Mouse (Mus musculus): ENCODE measurements around the gene Tgm1.

The Tgm1 gene

DNA sequence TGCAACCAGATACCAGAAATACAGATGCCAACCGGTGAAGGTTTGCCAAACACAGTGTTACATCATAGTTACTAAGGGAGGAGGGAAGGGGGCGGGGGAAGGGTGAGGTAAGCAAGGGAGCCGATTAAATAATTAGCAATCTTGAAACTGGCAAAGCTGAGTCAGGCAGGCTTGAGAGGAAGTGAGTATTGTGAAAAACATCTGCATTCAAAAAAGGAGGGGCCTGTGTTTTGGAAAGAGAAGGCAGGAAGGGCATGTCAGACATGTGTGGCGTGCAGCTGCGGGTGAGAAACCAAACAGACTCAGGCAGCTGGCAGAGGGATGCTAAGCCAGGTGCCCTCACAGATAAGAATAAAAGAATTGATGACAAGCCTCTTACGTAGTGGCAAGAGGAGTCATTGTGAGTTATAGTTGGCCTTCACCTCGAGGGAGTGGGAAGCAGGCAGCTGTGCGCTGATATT lies 10.7 kb upstream of the Tgm1 start:
- DNase-seq (ENCODE audit: low spot score in 2 of 2): no peak

DNA sequence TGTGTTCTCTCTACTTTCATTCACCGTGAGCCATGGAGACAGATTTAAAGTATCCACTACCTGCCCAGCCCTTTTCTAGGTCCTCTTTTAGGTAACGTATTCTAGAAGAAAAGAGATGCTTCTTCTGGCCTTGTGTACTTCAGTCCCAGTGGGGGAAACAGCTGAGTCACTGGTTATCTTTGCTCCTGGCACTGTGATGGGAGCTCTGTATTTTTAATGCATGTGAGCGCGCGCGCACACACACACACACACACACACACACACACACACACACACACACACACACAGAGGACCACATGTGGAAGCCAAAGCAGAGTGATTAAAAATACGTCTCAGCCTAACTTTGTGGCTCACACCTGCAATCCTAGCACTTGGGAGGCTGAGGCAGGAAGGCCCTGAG lies 9.7 kb upstream of the Tgm1 start:
- DNase-seq (ENCODE audit: low spot score in 2 of 2): no peak

DNA sequence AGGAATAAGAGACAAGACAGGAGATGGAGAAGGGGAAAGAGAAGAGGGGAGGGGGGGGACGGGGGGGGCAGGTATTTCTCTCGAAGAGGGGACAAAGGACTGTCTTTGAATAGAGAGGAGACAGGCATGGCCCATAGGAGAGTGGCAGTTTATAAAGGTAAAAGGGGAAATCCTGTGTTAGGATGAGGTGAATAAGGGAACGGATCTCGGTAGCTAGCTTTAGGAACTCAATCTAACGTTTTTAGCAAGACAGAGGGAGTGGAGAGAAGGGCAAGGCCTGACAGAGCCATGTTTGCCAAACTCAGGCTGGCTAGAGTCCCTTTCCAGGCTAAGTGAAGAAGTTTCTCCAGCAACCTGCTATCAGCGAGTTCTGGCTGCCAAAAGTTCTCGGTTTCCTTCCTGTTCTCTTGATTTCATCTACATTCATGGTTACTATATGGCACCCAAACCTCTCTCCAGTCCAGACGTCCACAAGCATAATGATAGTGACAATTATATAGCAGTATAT lies 8.8 kb upstream of the Tgm1 start:
- no peak for DNase-seq (ENCODE audit: low spot score in 2 of 2)

DNA sequence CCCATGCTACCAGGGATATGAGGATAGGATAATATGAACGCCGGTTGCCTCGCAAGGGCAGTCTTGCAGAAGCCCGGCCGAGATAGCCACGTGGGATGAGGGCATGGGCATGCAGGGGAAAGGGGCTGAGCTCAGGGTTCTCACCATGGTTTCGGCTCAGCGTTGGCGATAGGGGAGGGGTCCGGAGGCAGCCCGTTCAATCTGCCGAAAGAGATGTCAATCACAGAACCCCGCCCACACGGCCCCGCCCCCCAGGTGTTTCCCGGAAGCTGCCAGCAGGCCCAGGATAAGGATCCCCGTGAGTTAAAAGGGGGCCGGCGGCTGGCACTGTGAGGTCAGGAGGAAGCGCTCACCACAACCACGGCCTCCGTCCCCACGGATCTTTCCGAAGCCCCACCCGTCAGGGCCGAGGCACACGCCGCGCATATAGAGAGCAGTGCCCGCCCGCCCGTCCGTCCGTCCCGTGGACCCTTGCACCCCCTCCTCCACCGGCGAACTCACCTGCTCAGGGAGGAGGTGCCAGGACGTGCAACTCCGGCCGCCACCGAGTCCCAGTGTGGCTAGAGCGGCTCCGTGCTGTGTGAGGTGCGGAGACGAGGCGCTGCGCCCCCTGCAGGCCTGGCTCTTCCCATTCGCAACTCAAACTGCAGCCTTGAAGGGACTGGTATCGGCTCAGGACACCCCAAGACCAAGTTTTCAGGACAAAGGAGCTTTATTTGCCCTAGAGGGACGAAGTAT lies 8.1 kb upstream of the Tgm1 start, which contains the start of gene Rabggta:
Gene Rabggta (minus strand): TSS at position 564 of the 738 bp plus-strand sequence.
- DNase-seq (ENCODE audit: low spot score in 2 of 2): peak; percentile 96

DNA sequence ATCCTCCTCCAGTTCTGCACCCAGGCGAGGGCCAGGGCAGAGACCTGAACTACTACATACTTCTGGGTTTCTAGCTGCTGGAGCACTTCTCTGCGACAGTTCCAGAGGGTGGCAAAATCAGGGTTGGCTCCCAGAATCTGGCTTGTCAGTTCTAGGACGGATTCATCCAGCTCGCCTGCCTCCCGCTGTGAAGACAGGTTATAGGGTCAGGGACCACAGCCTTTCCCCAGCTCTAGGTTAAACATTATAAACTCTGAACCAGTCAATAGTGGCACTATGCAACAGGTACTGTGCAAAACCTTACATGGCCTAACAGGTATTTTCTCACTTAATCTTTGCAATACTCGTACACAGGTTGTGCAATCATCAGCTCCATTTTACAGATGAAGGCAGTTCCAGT lies 7.3 kb upstream of the Tgm1 start:
- no peak for DNase-seq (ENCODE audit: low spot score in 2 of 2)

DNA sequence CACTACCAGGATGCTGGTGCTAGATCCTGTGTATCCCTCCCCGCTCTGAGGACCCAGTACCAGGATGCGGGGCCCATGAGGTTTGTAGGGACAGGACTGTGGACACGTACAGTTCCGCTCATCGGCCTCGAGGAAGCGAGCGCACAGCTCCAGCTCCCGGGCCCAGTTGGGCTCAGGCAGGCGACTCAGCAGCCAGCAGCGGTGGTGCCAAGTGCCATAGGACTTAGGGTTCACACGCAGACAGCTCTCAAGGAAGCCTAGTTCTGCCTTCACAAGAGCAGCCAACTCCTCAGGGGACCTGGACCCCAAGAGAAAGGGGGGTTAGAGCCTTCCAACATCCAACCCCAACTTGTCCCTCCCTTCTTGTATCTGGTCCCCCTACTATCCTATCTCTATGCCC lies 6.9 kb upstream of the Tgm1 start:
- DNase-seq (ENCODE audit: low spot score in 2 of 2): no peak

DNA sequence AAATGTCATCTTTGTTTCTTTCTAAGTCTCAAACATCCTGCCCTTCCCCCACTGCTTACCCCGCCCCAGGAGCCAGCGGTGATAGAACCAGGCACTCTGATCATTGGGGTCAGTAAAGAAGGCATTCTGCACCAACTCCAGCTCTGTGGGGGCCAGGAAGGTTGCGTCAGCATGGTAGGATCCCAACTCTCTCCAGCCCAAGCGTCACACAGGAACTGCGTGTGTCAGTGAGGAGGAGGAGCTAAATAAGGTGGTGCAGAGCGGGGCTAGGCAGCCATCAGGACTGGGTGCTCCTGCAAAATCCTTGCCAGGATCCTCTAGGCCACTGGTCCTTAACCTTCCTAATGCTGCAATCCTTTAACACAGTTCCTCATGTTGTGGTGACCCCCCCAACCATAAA lies 6.0 kb upstream of the Tgm1 start:
- DNase-seq (ENCODE audit: low spot score in 2 of 2): no peak

DNA sequence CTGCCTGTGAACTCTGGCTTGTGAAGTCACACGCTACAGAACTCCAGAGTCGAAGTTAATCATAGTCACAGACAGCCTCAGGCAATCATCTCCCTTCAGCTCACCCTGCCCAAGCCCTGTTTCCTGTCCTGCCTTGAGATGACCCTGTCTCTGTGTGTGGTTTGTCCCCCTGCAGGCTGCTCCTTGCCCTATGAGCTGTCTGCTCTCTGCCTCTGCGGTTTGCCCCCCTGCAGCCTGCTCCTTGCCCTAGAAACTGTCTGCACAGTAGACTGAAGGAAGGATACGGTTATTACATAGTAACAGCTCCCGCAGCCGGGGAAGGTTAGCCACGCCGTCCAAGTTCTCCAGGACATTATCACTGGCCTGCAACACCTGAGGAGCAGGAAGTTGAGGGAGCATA lies 3.2 kb upstream of the Tgm1 start:
- no peak for DNase-seq (ENCODE audit: low spot score in 2 of 2)

DNA sequence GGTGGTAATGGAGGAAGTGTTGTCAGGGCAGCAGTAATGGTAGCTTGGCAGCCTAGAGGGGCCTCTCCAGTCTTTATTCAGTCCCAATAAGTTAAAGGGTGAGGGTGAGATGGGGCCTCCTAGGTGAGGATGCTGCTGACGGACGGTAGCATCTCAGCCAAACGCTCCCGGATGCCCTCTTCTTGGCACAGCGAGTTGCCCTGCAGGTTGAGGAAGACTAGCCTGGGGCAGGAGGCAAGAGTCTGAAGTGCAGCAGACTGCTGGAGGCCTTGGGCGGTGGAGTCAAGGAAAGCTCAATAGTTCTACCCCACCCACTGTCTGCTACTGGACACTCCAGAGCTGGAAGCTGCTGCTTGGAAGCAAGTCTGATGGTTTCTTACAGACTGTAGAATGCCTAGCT lies 2.5 kb upstream of the Tgm1 start:
- DNase-seq (ENCODE audit: low spot score in 2 of 2): no peak

DNA sequence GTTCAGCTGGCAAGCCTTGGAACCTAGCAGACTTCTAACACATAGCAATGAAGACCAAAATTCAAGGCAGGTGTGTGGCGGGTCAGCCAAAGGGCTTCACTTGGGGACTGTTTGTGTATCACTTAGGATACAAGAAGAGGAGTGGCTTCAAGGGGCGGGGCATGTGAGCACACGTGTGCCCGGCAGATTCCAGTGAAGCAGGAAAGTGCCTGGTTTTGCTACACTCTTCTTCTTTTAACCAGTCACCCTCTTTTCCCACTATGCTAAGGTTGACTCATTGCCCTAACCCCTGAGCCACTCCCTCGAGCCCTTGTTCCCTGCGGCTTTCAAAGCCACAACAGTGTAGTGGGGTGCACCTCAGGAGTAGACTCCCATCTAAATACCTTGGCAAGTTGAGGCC lies 1.2 kb upstream of the Tgm1 start:
- DNase-seq (ENCODE audit: low spot score in 2 of 2): no peak

DNA sequence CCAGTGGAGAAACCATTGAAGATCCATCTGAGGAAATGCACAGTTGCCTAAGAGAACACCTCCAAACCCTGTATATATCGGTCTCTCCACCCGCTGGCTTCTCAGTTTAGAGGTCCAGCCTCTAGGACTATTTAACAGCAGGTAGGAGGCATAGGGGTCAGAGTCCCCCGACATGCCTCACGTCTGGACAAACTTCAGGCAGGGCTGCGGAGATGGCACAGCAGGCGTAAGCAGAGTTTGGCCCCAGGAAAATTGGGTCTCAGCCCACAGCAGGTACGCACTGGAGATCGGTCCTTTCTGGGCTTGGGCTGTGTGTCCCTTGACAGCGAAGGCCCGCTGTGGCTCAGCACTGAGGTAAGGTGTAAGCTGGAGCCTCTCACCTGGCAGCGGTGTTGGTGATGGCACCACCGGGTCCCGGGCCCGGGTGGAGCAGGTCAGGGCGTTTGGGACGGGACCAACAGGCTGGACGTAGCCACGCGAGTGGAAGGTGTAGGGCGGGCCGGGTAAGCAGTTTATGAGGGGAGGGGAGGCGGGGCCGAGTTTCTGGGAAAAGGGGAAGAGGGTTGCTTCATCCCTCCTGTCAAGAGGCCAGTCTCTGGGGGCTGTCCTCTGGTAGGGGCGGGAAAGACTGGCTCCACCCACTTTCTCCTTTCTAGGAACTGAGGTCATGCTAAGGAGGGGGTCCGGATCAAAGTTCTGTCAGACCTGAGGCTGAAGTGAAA lies 558 bp downstream of the Tgm1 start:
- DNase-seq (ENCODE audit: low spot score in 2 of 2): no peak

DNA sequence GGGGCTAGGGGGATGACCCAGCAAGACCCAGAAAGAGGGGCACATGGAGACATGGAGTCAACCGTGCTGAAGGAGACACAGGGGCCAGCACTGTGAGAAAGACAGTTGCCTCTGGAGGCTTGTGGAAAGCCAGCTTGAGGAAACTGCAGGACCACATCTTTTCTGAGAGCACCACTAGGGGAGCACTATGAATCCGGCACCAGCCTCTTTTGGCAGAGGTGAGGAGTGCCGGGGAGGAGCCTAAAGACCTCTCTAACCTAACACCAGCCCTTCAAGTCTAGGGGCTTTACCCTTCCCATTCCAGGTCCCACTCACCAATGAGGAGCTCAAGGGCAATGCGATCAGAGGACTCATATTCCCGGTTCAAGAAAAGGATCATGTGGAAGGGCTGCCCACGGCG lies 1.9 kb downstream of the Tgm1 start:
- no peak for DNase-seq (ENCODE audit: low spot score in 2 of 2)

DNA sequence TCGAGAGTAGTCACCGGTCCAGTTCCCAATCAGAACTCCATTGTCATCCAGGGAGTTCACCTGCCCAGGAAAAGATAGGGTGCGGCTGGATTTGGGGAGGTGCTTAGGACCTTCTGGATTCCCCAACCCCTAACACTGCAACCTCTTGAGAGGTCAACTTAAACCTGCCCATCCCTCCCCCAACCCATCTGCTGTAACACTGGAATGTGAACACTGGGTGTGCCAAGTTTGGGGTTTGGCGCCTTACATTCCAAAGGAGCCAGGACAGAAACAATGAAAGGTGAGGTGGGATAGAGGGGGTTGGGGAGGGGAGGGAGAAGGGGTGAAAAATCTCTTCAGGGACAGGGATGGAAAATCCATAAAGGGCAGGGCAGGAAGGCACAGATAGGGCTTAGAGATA lies 4.2 kb downstream of the Tgm1 start:
- DNase-seq (ENCODE audit: low spot score in 2 of 2): no peak

DNA sequence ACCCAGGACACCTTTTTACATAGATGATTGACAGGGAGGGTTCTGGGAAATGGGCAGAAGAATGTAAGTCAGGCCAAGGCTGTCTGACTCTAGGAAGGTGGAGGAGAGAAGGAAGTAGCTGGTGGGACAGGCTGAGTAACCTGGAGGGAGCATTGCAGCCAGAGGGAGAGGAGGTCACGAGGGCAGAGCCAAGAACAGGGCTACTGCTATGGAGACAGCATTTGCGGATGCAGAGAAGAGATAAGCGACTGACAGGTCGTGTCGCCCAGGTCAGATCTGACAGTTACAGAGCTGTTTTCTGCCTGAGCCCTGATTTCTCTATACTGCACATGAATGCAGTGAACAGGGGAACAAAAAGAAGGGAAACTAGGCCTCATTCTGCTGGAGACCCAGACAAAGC lies 6.3 kb downstream of the Tgm1 start:
- no peak for DNase-seq (ENCODE audit: low spot score in 2 of 2)

DNA sequence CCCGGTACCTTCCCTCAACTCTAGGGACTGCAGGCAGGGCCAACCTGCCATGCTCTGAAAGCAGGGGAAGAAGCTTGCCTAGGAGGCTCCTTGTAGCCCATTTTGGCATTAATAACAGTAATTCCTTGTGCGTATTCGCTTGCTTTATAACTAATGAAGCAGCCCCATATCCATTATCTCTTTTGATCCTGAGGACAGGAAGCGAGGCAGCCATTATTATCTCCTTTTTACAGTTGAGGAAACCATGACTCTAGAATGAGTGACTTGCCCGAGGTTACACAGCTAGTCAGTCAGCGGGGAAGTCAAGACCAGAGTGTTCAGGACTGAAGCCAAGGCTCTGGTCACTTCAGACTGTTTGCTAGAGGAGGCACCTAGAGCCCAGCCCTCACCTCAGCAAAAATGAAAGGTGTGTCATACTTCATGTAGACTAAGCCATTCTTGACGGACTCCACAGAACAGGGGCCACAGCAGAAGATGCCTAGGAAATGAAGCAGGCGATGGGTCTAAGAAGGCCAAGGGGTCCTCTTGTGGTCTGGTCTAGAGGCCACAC lies 7.6 kb downstream of the Tgm1 start:
- DNase-seq (ENCODE audit: low spot score in 2 of 2): no peak

DNA sequence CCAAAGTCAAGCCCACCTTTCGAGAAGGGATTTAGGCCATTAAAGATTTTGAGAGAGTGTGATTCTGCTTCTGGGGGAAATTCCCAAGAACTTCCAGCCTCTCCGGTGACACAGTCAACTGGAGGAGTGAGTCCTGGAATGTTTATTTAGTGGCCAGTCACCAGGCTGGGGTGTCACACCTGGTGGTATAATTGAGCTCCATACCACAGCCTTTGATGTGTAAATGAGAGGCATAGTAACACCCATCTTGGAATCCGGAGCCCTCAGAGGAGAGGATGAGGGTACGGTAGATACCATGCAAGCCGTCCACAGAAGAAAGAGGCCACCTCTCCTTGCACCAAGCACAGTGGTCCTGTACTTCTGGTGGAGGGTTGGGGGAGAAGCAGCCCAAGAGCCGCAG lies 11.0 kb downstream of the Tgm1 start:
- DNase-seq (ENCODE audit: low spot score in 2 of 2): no peak

DNA sequence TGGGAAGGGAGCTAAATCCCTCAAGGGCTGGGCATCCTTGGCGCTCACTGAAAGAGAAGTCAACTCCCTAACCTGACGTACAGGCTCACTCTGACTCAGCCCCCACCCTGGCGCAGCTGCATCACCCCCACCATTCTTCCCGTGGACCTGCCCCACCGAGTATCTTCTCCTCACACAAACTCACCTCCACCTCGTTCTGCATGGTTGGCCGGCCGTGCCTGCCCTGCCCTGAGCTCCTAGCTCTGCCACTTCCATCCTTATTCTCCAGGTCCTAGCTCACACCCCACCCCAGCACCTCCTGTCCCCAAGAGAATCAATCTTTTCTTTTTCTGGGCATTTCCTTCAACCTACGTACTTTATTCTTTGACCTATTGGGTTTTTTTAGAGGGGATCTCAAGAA lies 12.6 kb downstream of the Tgm1 start:
- no peak for DNase-seq (ENCODE audit: low spot score in 2 of 2)

DNA sequence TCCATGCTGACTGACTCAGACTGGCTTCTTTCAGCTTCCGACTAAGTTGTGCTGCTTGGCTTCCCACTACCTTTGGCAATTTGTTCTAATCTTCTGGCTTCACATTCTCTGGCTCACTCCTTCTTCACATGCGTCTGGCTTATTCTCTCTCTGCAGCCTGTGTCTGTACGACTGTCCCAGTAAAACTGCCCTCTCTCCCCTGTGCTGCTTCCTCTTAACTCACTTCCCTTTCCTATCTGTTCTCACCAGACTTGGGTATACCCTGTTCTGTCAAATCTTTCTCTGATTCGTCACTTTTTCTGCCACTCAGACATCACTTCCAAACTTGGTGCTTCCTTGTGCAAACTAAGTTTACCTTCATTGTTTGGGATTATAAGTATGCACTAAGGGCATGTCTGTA lies 16.5 kb downstream of the Tgm1 start:
- no peak for DNase-seq (ENCODE audit: low spot score in 2 of 2)

DNA sequence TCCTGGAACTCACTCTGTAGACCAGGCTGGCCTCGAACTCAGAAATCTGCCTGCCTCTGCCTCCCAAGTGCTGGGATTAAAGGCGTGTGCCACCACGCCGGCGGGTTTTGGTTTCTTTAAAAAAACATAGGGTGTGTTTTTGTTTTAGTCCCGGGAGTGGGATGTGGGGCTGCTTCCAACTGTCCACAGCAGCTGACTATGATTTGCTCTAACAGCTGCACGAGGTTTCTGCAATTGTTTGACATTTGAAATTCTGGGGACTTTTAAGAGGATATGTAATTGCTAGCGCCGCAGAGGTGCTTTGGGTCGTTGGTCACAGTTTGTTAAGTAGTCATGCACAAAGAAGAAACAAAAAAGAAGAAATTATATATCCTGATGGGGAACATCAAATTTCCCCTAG lies 24.3 kb downstream of the Tgm1 start:
- DNase-seq (ENCODE audit: low spot score in 2 of 2): no peak

DNA sequence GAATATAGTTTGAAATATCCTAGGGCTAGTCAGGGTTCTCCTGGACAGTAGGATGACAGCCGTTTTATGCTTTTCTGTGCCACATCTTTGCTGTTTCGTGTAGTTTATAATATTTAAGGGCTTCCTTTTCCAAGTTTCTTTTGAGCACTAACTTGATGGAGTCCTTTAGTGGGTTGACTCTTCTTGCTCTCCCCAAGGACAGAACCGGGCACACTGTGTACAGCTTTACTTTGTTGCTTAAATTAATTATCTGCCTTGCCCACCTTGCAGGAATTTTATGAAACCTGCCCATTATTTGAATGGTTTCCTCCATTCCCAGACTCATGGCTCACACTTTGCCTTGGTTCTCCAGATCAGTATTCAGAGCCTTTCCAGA lies 31.6 kb downstream of the Tgm1 start:
- DNase-seq (ENCODE audit: low spot score in 2 of 2): no peak

DNA sequence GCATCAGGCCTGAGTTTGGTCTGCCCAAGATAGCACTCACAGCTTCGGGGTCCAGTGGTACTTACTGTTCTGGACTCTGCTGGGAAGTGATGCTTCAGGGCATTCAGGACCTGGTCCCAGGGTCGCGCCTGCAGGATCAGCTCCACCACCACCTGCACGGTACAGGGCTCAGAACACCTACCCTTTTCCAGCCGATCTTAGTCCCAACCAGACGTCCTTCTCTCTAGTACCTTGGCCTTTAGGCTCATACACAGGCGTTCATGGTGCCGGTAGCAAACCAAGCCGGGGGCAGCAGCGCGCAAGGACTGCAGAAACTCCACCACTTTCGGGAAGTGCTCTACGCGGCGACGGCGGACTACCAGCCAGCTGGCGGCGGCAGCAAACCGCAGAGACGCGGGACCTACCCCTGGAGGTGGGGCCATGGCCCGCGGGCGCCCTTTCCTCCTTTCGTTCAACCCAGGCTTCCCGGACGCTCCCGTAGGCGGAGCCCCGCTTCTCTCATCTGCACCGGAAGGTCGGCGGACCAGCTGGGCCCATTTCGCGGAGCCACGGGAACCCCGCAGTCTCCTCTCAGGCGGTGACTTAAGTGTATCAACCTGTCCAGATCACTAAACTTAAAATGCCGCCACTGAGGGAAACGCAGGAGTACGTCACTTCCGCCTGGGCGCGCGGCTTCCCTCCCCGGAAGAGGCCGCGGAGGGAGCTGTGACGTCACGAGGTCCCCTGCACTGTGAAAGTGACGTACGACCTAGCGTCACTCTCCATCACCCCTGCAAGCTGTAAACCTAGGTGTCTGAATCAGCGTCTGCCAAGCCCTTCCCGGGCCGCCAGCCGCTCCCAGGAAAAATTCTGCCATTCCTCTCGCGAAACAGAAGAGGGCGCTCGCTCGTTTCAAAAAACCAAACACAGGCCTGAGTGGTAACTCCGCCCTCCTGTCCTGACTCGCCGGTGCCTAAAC lies 32.3 kb downstream of the Tgm1 start, which contains the start of gene Tinf2:
Gene Tinf2 (minus strand): TSS at position 661 of the 958 bp plus-strand sequence.
- DNase-seq (ENCODE audit: low spot score in 2 of 2): peak; percentile 97 to 98

DNA sequence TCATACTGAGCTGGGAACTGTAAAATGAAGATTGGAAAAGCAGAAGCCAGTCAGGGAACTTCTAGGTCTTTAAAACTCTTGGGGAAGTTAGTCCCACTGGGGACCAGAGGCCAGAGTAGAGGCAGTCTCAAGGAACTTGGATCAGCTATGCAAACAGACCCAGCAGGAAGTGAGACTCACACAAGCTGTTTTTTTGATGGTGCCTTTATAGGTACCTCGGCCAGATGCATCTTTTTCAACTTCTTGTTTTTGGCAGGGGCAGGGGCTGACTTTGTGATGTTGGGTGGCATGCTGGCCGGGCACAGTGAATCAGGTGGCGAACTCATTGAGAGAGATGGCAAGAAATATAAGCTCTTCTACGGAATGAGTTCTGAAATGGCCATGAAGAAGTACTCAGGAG lies 36.1 kb downstream of the Tgm1 start:
- no peak for DNase-seq (ENCODE audit: low spot score in 2 of 2)

All from right cerebral cortex, postnatal 10 days (tissue).